In genomic region chr1:183595306-183595705, GRCm38 (mm10) we compare ENCODE assay signal across 21 mouse cellular contexts.
DNase-seq lines count a peak whose midpoint lies in the region; ATAC-seq and TF ChIP-seq lines count a peak whose summit lies in the region.
"Had no signal": no experiment of that assay in that cellular context is flagged by ENCODE, and none has a peak within 500 bp of the region (broad histone marks: within the 10 kb centered on the region; RNA-seq: fewer than 3 reads in every experiment).

No protein-coding gene starts in this region.

- H3K4me2 ChIP-seq in embryonic facial prominence, embryonic 13.5 days = no peak overlapping the region
- H3K4me2 ChIP-seq in kidney, postnatal 0 days (ENCODE audit: low read length) = no peak overlapping the region
- H3K4me2 ChIP-seq: embryonic facial prominence, embryonic 12.5 days; heart, embryonic 12.5 days; hindbrain, embryonic 12.5 days had no signal

- no peak for DNase-seq in embryonic facial prominence, embryonic 10.5 days (ENCODE audit: low spot score)
- DNase-seq in kidney, postnatal 0 days (ENCODE audit: low spot score) = peak; percentile 7
- no peak for DNase-seq in kidney, adult 2 months
- DNase-seq in Muller cell, postnatal 12 days (ENCODE audit: inconsistent ontology term) = peak; percentile 72
- DNase-seq in skeletal muscle tissue, adult 2 months (ENCODE audit: low read depth, low spot score) = peak; percentile 6
- no peak for DNase-seq in embryo, embryonic 10 days (ENCODE audit: low spot score)
- DNase-seq: adrenal gland, postnatal 10 days; B cell, adult 2 months; cerebellum, adult 2 months; cerebellum, postnatal 10 days; embryo, embryonic 11 days; forebrain, postnatal 0 days; gastrocnemius, postnatal 14 days had no signal

- H3K9ac ChIP-seq in embryonic facial prominence, embryonic 13.5 days = 0 out of 2 replicates have a peak overlapping the region, but pooled peaks have one; percentile 8
- no peak overlapping the region for H3K9ac ChIP-seq in kidney, postnatal 0 days (ENCODE audit: low read depth, low read length)
- H3K9ac ChIP-seq: embryonic facial prominence, embryonic 12.5 days; forebrain, postnatal 0 days; heart, embryonic 12.5 days; hindbrain, embryonic 12.5 days had no signal

- 60% methylated on average over 5 of the region's 5 CpGs for WGBS in embryonic facial prominence, embryonic 13.5 days
- WGBS in embryonic facial prominence, embryonic 10.5 days = 84% methylated on average over 5 of the region's 5 CpGs
- 59% methylated on average over 5 of the region's 5 CpGs for WGBS in kidney, postnatal 0 days
- WGBS in kidney, adult 2 months = 60% methylated on average over 5 of the region's 5 CpGs

- no peaks in the 10 kb centered on the region for H3K4me1 ChIP-seq in embryonic facial prominence, embryonic 13.5 days
- H3K4me1 ChIP-seq in embryonic facial prominence, embryonic 10.5 days = no peaks in the 10 kb centered on the region
- H3K4me1 ChIP-seq in kidney, postnatal 0 days (replicated peaks; ENCODE audit: insufficient read depth, low read length) = no peaks in the 10 kb centered on the region
- H3K4me1 ChIP-seq in kidney, adult 2 months (ENCODE audit: control insufficient read depth, insufficient read depth, low read length) = no peaks in the 10 kb centered on the region
- H3K4me1 ChIP-seq: embryonic facial prominence, embryonic 12.5 days; heart, embryonic 12.5 days had no signal

- no peak overlapping the region for H3K4me3 ChIP-seq in embryonic facial prominence, embryonic 13.5 days
- H3K4me3 ChIP-seq in embryonic facial prominence, embryonic 10.5 days = no peak overlapping the region
- no peak overlapping the region for H3K4me3 ChIP-seq in kidney, postnatal 0 days (replicated peaks; ENCODE audit: low read depth, low read length)
- H3K4me3 ChIP-seq in kidney, adult 2 months (ENCODE audit: insufficient read depth, low read depth, low read length) = no peak overlapping the region
- H3K4me3 ChIP-seq: embryonic facial prominence, embryonic 12.5 days; heart, embryonic 12.5 days; hindbrain, embryonic 12.5 days had no signal

- no peak for TF ChIP-seq CTCF in kidney, postnatal 0 days (IDR thresholded peaks at IDR 0.05; ENCODE audit: low read depth)
- no peak for TF ChIP-seq CTCF in kidney, adult 2 months (conservative IDR thresholded peaks at IDR 0.05; ENCODE audit: insufficient read depth, insufficient read length, low read depth, low read length)

- no peak overlapping the region for H3K27ac ChIP-seq in embryonic facial prominence, embryonic 13.5 days
- H3K27ac ChIP-seq in embryonic facial prominence, embryonic 10.5 days (replicated peaks) = no peak overlapping the region
- H3K27ac ChIP-seq in kidney, postnatal 0 days = no peak overlapping the region
- no peak overlapping the region for H3K27ac ChIP-seq in kidney, adult 2 months (ENCODE audit: insufficient read depth, low read depth, low read length)
- H3K27ac ChIP-seq: embryonic facial prominence, embryonic 12.5 days; hindbrain, embryonic 12.5 days had no signal

- no peaks in the 10 kb centered on the region for H3K9me3 ChIP-seq in embryonic facial prominence, embryonic 13.5 days
- no peaks in the 10 kb centered on the region for H3K9me3 ChIP-seq in embryonic facial prominence, embryonic 10.5 days
- H3K9me3 ChIP-seq in kidney, postnatal 0 days (replicated peaks; ENCODE audit: low read length) = no peaks in the 10 kb centered on the region
- H3K9me3 ChIP-seq: embryonic facial prominence, embryonic 12.5 days; heart, embryonic 12.5 days; hindbrain, embryonic 12.5 days had no signal

- H3K27me3 ChIP-seq in embryonic facial prominence, embryonic 13.5 days = no peaks in the 10 kb centered on the region
- no peaks in the 10 kb centered on the region for H3K27me3 ChIP-seq in embryonic facial prominence, embryonic 10.5 days (replicated peaks; ENCODE audit: low read depth, poor library complexity, severe bottlenecking)
- no peaks in the 10 kb centered on the region for H3K27me3 ChIP-seq in kidney, postnatal 0 days (ENCODE audit: insufficient read depth, low read length)
- no peaks in the 10 kb centered on the region; the same call in 1 of the 2 replicates for H3K27me3 ChIP-seq in kidney, adult 2 months (replicated peaks; ENCODE audit: control insufficient read depth, insufficient read depth, low read length)
- H3K27me3 ChIP-seq: embryonic facial prominence, embryonic 12.5 days; heart, embryonic 12.5 days; hindbrain, embryonic 12.5 days had no signal

- no peaks in the 10 kb centered on the region for H3K36me3 ChIP-seq in embryonic facial prominence, embryonic 13.5 days
- no peaks in the 10 kb centered on the region for H3K36me3 ChIP-seq in embryonic facial prominence, embryonic 10.5 days (replicated peaks)
- no peaks in the 10 kb centered on the region for H3K36me3 ChIP-seq in kidney, postnatal 0 days (ENCODE audit: insufficient read depth, low read length)
- H3K36me3 ChIP-seq in kidney, adult 2 months (ENCODE audit: control insufficient read depth, insufficient read depth, low read length) = no peaks in the 10 kb centered on the region
- H3K36me3 ChIP-seq: embryonic facial prominence, embryonic 12.5 days; G1E; heart, embryonic 12.5 days; hindbrain, embryonic 12.5 days had no signal

- ATAC-seq in embryonic facial prominence, embryonic 13.5 days (ENCODE audit: insufficient number of reproducible peaks, insufficient read depth, low FRiP score, low TSS enrichment, low read depth) = no peak
- no peak for ATAC-seq in kidney, postnatal 0 days (replicated peaks; ENCODE audit: low FRiP score, low read depth)
- ATAC-seq: CD4-positive, CD25-positive, alpha-beta regulatory T cell, adult 4 months; forebrain, postnatal 0 days; hindbrain, embryonic 16.5 days; inflammation-experienced regulatory T-cells, adult 6 months had no signal

- TF ChIP-seq POLR2A in kidney, adult 2 months (IDR thresholded peaks at IDR 0.05; ENCODE audit: low read depth, low read length) = no peak

Comparison
In these comparisons a context has a peak if more than half of its experiments do, and no peak if none do; other contexts are left out.
1. DNase-seq: peak in kidney, postnatal 0 days (single experiment), Muller cell, postnatal 12 days (single experiment) and skeletal muscle tissue, adult 2 months (single experiment); none in embryonic facial prominence, embryonic 10.5 days (single experiment), kidney, adult 2 months (single experiment) and embryo, embryonic 10 days (single experiment).